Mouse (Mus musculus) left cerebral cortex, postnatal 4 days (tissue): ENCODE results near the gene Ksr1. TPM values are rescaled to one million over a fixed set of nuclear protein-coding genes. Genes with fewer than 3 reads are reported as not detected.
A peak's percentile ranks its signal among the peaks of the same experiment; 100 is the strongest.
"Not testable (repeated sequence)": the region's sequence is repeated elsewhere in the genome, so short reads cannot be mapped to it uniquely, and the experiment has no call there.

Source experiments
- DNase-seq: peaks from one replicate; pipeline ENCODE4 v3.0.0-alpha.2; 2022
- intact Hi-C: fragments of 180-260 bp; cut with DNase I; formaldehyde crosslinking; loops from one replicate; pipeline ENCODE4 v1.15.1; 2025
- total RNA-seq, 2 experiments: library from RNA; stranded (reverse); gene quantifications; 2 replicates each; pipeline ENCODE4 v1.2.3; 2021

Ksr1 gene
- total RNA-seq, 2 experiments from 2014 or later = 49.9 to 50.6 TPM

DNA sequence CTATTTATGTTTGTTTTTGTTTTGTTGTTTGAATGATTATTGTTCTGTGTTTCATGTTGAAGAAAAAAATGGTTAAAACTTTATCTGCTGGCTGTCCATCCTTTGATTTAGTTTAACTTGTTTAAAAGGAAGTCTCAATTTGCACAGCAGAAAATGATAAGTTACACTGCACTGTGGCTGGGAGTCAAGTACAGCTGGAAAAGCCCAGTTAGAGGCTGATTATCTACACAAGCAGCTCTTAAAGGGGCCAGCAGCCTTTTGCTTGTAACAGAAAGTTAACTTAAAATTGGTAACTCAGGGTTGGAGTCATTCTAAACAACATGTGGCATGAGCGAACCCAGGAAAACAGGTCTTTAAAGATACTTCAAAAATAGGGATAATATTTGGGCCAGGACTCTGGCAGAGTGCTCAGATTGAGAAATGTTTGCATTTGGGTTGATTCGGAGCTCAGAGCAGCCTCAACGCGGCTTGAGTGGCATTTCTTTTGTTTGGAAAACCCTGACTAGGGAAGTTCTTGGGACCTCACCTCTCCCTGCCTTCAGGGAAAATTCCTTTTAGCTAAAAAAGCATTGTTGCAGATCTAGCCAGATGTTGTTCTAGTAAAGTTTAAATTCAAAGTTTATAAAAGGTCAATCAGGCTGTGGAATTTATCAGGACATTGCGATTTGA lies 155.2 kb downstream of the Ksr1 start:
- intact Hi-C loops = not testable (repeated sequence)

DNA sequence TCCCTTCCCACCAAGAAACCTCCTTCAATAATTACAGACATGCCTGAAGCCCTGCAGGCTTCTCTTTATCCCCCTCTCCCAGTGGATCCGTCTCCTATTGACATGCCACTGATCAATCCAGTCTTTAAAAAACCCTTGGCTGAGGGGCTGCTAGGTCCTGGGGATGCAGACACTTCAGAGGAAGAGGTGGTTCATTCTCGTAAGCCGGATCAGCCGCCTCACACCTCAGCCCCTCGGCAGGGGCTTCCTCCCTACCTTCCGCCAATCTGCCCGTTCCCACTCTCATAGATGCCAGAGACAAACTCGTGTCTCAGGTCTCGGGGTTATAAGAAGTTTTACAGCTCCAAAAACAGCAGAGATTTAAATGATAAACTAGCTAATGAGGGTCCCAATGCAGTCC lies 156.1 kb downstream of the Ksr1 start:
- DNase-seq = no peak
- intact Hi-C loops = no loop called here

More for the DNA sequence above, 155.2 kb downstream of the Ksr1 start:
- not testable (repeated sequence) for DNase-seq

DNA sequence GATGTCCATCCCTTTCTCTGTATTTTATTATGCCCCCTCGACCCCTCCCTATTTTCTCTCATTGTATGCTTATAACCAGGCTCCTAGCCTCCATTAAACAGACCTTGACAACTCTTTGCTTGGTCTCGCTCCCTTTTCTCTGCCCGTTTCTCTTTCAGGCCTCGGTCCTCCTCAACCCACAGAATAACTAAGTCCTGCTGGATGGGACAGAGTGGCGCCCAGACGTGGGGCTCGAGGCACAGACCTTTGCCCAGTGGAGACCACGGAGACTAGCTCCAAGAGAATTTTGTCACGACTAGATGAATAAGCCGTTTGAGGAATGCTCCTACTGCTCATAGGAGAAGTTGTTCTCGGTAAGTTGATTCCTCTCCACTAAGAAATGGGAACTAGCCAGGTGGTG lies 157.0 kb downstream of the Ksr1 start:
- DNase-seq, intact Hi-C loops: not testable (repeated sequence)

DNA sequence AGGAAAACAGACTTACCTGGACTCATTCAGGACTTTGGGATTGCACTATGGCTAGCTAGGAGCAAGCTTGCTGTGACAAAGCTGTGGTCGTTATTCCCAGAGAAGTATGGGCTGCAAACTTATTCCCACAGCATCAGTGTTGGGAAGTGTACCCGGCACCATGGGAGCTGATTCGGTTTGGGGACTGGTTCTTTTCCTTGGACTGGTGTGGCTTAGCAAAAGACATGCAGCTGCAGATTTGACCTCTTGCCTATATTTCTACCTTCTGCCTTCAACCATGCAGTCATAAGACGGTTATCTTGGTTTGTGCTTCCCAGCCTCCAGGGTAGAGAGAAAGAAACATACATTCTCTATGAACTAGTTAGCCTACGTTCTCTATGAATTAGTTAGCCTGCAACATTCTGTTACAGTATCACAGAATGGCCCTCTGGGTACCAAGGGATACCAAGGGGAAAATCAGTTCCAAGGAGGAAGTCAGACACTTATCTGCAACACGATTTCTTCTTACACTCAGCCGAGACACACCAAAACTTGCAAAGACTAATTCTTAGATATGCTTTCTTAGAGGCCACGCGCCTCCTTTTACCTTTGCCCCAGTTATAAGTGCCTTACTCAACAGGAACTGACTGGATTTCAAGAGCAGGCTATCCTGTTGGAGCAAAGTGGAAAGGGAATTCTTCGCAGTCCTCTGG lies 159.8 kb downstream of the Ksr1 start:
- DNase-seq = no peak
- intact Hi-C loops = no loop called here

GRCm38 (mm10) chr11:78985505-78985904 lies 160.7 kb downstream of the Ksr1 start:
- DNase-seq = no peak
- intact Hi-C loops = no loop called here

- no peak for DNase-seq
- intact Hi-C loops = no loop called here
Observed at GRCm38 (mm10) chr11:78984483-78985177, 161.6 kb downstream of the Ksr1 start, which contains the start of gene Lgals9. Gene Lgals9 (minus strand): TSS chr11:78984946.

DNA sequence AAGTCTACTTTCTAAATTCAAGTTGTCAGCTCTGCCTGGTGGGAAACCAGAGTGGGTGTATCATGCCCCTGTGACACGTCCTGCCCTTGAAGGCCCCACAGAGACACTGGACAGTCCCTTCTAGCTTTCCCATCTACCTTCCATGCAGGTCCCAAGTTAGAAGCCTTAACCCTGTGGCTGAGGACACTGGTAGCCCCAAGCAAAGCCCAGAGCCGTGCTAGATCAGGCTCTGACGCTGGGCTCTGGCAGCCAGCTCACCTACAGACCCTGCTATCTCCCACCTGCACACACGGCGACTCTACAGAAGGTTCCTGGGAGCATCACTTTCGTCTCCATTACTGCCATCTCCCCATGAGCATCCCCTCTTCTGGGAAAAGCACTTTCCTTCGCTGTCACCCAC lies 162.7 kb downstream of the Ksr1 start:
- intact Hi-C loops = no loop called here
- no peak for DNase-seq

DNA sequence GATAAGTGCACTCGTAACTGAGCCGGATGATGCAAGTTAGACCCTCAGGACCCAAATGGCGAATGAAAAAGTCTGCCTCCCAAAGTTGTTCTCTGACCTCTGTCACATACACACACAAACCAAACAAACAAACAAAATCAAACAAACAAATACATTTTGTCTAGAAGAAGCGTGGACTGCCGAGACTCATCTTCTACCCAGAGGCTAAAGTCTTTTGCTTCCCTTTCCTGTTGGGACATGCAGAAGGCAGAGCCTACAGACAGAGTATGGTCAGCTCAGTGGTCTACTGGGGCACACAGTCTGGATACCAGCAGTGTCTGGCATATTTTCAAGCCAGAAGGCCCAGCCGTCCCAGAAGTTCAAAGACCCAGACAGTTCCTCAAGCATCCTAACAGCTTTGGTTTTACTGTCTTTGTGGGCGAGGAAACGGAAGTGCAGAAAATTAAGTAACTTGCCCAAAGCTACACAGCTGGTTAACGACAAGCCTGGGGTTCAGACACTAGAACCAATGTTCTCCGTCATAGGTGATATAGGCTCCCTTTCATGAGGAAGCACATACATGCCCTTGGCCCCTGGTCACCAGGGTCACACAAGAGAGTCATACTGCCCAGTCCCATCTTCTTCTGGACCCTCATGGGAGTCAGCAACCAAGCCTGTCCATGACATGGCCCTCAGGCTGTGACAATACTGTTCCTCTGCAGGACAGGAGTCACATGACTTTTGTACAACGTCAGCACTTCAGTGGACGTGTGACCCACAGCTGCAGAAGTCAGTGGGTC lies 163.5 kb downstream of the Ksr1 start:
- DNase-seq = no peak
- intact Hi-C loops = no loop called here

DNA sequence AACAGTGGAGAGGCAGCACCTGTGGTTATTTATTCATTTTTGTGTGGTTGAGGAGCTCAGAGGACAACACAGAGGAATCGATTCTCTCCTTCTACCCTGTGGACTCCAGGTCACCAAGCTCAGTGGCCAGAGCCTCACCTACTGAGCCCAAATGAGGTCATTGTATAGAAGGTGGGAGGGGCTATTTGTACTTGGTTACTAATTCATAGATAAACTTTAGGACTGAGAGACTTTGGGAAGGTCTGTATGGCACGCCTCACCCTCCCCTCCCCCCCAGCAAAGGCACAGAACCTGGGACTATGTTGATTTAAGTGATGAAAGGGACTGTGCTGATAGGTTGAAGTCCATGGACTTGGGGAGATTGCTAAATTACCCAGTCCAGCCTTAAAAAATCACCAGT lies 164.2 kb downstream of the Ksr1 start:
- DNase-seq = no peak
- intact Hi-C loops = no loop called here

- intact Hi-C loops = no loop called here
- DNase-seq = no peak
Observed at GRCm38 (mm10) chr11:78980083-78980634, 166.0 kb downstream of the Ksr1 start.

DNA sequence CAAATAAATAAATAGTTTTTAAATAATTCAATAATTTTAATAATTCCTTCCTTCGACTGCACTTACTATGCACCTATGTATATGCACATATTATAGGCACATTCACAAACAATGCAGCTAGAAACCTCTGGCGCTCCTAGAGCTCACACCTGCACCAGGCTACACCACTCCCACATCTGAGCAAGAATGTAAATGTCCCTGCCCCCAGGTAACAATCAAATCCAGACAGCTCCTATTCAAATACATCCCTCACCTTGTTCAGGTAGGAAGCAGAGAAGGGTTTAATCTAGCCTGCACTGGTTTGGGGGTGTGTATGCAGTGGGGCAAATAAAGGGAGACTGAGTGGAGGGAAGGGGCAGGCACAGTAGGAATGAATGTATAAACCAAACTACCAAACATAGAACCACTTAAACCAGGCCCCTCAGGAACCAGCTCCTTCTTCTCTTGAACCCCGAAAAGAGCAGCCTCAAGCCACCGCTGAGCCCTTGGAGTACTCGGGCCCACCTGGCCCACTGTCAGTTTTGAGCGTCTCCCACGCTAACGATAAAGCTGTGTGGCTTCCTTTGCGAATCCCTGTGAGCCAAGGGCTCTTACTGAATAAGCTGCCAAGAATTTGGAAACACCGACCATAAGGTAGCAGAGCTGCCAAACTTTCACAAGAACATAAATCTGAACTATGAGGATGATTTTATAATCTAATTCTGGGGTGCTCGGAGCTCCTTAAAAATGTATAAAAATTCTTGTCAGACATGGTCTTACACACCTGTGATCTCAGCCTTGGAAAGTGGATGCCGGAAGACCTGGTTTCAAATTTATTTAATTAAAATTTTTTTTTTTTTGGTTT lies 167.8 kb downstream of the Ksr1 start:
- intact Hi-C loops = no loop called here

GRCm38 (mm10) chr11:78976731-78977510 lies 169.3 kb downstream of the Ksr1 start:
- intact Hi-C loops = no loop called here
- DNase-seq = no peak

More for the DNA sequence above, 167.8 kb downstream of the Ksr1 start:
- DNase-seq = no peak

DNA sequence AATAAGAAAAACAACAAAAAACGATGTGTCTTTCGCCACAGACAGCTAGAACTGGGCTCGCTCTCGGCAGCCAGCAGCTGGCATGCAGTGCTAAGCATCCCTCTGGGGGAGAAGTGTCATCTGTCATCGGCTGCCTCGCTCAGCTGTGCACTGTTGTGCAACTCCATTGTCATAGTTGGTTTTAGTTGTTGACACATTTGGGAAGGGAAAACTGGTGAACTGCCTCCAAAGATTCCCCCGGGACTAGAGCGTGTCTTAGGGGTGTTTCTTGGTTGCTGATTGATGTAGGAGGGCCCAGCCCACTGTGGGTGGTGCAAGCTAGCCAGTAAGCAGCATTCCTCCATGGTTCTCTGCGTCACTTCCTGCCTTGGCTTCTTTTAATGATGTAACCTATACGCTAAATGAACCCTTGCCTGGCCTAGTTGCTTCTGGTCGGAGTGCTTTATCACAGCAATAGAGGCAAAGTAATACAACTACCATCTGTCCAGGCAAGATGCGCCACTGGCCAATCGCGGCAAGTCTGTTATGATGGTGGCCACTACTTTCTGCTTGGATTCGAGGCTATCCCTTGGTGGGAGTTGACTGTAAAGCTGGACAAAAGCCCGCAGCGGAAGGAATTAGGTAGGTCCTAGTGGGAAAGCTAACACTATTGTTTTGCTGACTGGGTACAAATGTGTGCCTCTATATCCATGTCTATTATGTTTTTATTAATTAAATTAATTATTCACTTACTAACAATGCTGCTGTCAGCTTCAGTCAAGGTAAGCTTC lies 172.6 kb downstream of the Ksr1 start:
- peak; percentile 42 for DNase-seq
- intact Hi-C loops = no loop called here

DNA sequence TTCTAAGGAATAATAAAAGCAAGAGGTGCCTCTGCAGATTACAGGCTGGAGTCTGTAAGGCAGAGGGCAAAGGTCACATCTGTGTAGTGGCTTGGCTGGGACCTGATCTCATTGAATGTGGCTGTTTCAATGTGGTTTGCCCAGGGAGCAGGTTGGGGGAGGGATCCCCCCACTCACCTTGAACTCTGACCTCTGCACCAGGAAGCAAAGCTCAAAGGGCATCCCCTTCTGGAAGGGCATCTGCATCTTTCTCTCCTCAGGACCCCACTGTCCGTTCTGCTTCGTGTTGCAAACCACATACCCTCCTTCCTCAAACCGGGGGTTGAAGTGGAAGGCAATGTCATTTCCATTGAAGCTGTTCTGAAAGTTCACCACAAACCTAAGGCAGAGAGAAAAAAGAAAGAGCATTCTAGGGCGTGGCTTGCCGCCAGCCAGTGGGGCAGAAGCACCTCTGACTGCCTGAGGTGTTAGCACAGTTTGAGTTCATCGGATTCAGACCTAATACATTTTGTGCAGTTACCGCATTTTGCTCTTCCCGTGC lies 173.3 kb downstream of the Ksr1 start:
- intact Hi-C loops = no loop called here
- DNase-seq = no peak

- intact Hi-C loops = no loop called here
- no peak for DNase-seq
Observed at GRCm38 (mm10) chr11:78972328-78972727, 173.9 kb downstream of the Ksr1 start.

DNA sequence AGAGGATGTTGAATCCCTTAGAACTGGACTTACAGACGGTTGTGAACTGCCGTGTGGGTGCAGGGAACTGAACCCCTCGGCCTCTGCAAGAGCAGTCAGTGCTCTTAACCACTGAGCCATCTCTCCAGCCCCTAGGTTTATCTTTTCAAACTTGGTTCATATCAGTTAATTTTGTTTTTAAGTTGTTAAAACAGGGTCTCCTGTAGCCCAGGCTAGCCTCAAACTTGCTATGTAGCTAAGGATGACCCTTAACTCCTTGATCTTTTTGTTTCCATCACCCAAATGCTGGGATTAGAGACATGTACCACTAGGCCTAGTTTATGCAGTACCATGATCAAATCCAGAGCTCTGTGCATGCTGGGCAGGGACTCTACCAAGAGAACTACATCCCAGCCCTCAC lies 174.5 kb downstream of the Ksr1 start:
- DNase-seq = no peak
- intact Hi-C loops = no loop called here

- no peak for DNase-seq
- intact Hi-C loops = no loop called here
Observed at GRCm38 (mm10) chr11:78971096-78971495, 175.1 kb downstream of the Ksr1 start.

DNA sequence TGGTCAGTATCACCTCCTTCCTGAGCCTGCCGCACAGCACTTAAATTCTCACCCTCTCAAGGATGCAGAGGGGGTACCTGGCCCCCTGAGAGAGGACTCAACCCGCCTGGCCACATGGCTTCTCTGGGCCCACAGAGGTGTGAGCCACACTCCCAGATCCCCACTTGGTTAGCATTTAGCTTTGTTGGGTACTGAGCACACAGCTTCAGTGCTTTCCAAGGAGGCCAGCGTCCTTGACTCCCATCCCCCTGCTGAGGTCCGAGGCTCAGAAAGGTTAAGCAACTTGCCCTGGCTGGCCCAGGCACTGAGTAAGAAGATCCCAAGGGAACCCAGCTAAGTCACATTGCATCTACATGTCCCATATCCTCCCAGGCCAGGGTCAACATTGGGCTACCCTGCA lies 178.1 kb downstream of the Ksr1 start:
- intact Hi-C loops = loop anchor here (10.0 kb wide), 1 partner anchor 247 kb away; no protein-coding TSS in a partner anchor

More for the DNA sequence above, 178.1 kb downstream of the Ksr1 start:
- no peak for DNase-seq
